Mouse (Mus musculus) CH12.LX (cell line): Measurements from ENCODE around the gene Dusp22. TPM values are rescaled to one million over a fixed set of nuclear protein-coding genes. Genes with fewer than 3 reads are reported as not detected.

Experiments used
- DNase-seq: peaks from one replicate; pipeline ENCODE4 v3.0.0-alpha.2; 2013; ENCODE audit errors: extremely low read depth
- H3K27ac ChIP-seq: 2 replicates; pipeline ENCODE4 v1.5.1; 2012; ENCODE audit warnings: low read depth, mild to moderate bottlenecking, control low read depth, moderate library complexity; ENCODE audit not compliant: insufficient read depth
- H3K27me3 ChIP-seq: replicated peaks from 2 replicates; pipeline ENCODE3; 2012; ENCODE audit warnings: inconsistent platforms
- H3K36me3 ChIP-seq, 2 experiments: replicated peaks in 1 of 2; 2 replicates each; pipeline versions ENCODE3 to v1.6.1; 2012; ENCODE audit warnings: inconsistent platforms in 1 of 2, low read length in 1 of 2, mild to moderate bottlenecking in 1 of 2, mixed read lengths in 1 of 2, moderate library complexity in 1 of 2; ENCODE audit not compliant: control insufficient read depth in 1 of 2, insufficient read depth in 1 of 2
- H3K4me1 ChIP-seq, 2 experiments: 2 replicates each; pipeline ENCODE4 v1.6.1; 2012; ENCODE audit warnings: inconsistent platforms in 1 of 2, moderate library complexity in 1 of 2; ENCODE audit not compliant: insufficient read depth in 2 of 2, control insufficient read depth in 1 of 2
- H3K4me2 ChIP-seq: 2 replicates; pipeline ENCODE4 v1.6.1; 2012; ENCODE audit warnings: low read depth, mild to moderate bottlenecking, control low read depth; ENCODE audit not compliant: poor library complexity, insufficient read depth, severe bottlenecking
- H3K4me3 ChIP-seq, 3 experiments: fragments of 150-350 bp in 1 of 3; sonication (generic) in 1 of 3; replicated peaks in 1 of 3; 2 replicates each; pipeline versions ENCODE3 to v1.5.1; 2011 to 2012; ENCODE audit warnings: low read depth in 2 of 3, low read length in 2 of 3, mild to moderate bottlenecking in 2 of 3, moderate library complexity in 2 of 3, control low read depth in 1 of 3, improper control_type of control experiment in 1 of 3, inconsistent platforms in 1 of 3, mixed read lengths in 1 of 3; ENCODE audit not compliant: poor library complexity in 1 of 3
- H3K79me2 ChIP-seq: replicated peaks from 2 replicates; pipeline ENCODE4 v1.6.1; 2012; ENCODE audit warnings: mild to moderate bottlenecking, moderate library complexity; ENCODE audit not compliant: control insufficient read depth, poor library complexity, insufficient read depth, severe bottlenecking; ENCODE audit errors: extremely low read depth
- H3K9ac ChIP-seq: 2 replicates; pipeline ENCODE4 v1.6.1; 2012; ENCODE audit warnings: low read depth, mild to moderate bottlenecking, control low read depth, moderate library complexity; ENCODE audit not compliant: insufficient read depth
- H3K9me3 ChIP-seq: replicated peaks from 2 replicates; pipeline ENCODE3; 2012; ENCODE audit warnings: low read length, inconsistent platforms, mixed read lengths
- BHLHE40 ChIP-seq: IDR thresholded peaks from 2 replicates; pipeline ENCODE4 v1.6.1; 2011; ENCODE audit warnings: mild to moderate bottlenecking, low read depth, low read length, improper control_type of control experiment
- CHD1 ChIP-seq: IDR thresholded peaks from 2 replicates; pipeline ENCODE4 v1.6.1; 2012; ENCODE audit warnings: low read depth, low read length, improper control_type of control experiment, inconsistent platforms
- CHD2 ChIP-seq: IDR thresholded peaks from 2 replicates; pipeline ENCODE4 v1.6.1; 2011; ENCODE audit warnings: low read length, improper control_type of control experiment
- CTCF ChIP-seq, 2 experiments: IDR thresholded peaks in 1 of 2; conservative IDR thresholded peaks in 1 of 2; 2 replicates each; pipeline ENCODE4 v1.5.1; 2011 to 2012; ENCODE audit warnings: low read depth in 2 of 2, low read length in 2 of 2, improper control_type of control experiment in 1 of 2, inconsistent platforms in 1 of 2, mild to moderate bottlenecking in 1 of 2, moderate library complexity in 1 of 2
- E2F4 ChIP-seq: IDR thresholded peaks from 2 replicates; pipeline ENCODE4 v1.6.1; 2011; ENCODE audit warnings: low read depth, low read length, improper control_type of control experiment; ENCODE audit not compliant: insufficient replicate concordance
- ELF1 ChIP-seq: IDR thresholded peaks from 2 replicates; pipeline ENCODE4 v1.6.1; 2014; ENCODE audit warnings: low read depth, mild to moderate bottlenecking, inconsistent platforms, low read length, improper control_type of control experiment
- EP300 ChIP-seq: IDR thresholded peaks from 2 replicates; pipeline ENCODE4 v1.6.1; 2011; ENCODE audit warnings: low read length, improper control_type of control experiment
- ETS1 ChIP-seq: conservative IDR thresholded peaks from 2 replicates; pipeline ENCODE4 v1.6.1; 2012; ENCODE audit warnings: low read depth, mild to moderate bottlenecking, inconsistent platforms, low read length, improper control_type of control experiment, moderate library complexity
- HCFC1 ChIP-seq: IDR thresholded peaks from 2 replicates; pipeline ENCODE4 v1.6.1; 2012; ENCODE audit warnings: low read depth, mild to moderate bottlenecking, inconsistent platforms, low read length, improper control_type of control experiment
- JUN ChIP-seq: IDR thresholded peaks from 2 replicates; pipeline ENCODE4 v1.6.1; 2011; ENCODE audit warnings: low read depth, mild to moderate bottlenecking, low read length, improper control_type of control experiment, moderate library complexity; ENCODE audit not compliant: insufficient read depth
- JUND ChIP-seq: conservative IDR thresholded peaks from 2 replicates; pipeline ENCODE4 v1.6.1; 2011; ENCODE audit warnings: low read depth, low read length, improper control_type of control experiment
- KAT2A ChIP-seq: IDR thresholded peaks from 2 replicates; pipeline ENCODE4 v1.6.1; 2012; ENCODE audit warnings: low read length, improper control_type of control experiment, inconsistent platforms; ENCODE audit not compliant: insufficient replicate concordance
- MAZ ChIP-seq: IDR thresholded peaks from 2 replicates; pipeline ENCODE4 v1.6.1; 2012; ENCODE audit warnings: low read depth, mild to moderate bottlenecking, inconsistent platforms, low read length, improper control_type of control experiment, moderate library complexity
- MXI1 ChIP-seq: IDR thresholded peaks from 2 replicates; pipeline ENCODE4 v1.6.1; 2011; ENCODE audit warnings: mild to moderate bottlenecking, low read depth, low read length, improper control_type of control experiment
- PAX5 ChIP-seq: IDR thresholded peaks from 2 replicates; pipeline ENCODE4 v1.6.1; 2012; ENCODE audit warnings: low read length, inconsistent platforms, mixed read lengths
- POLR2A ChIP-seq: IDR thresholded peaks from 2 replicates; pipeline ENCODE4 v1.6.1; 2011; ENCODE audit warnings: low read depth, mild to moderate bottlenecking, improper control_type of control experiment, low read length
- RAD21 ChIP-seq: IDR thresholded peaks from 2 replicates; pipeline ENCODE4 v1.6.1; 2011; ENCODE audit warnings: low read depth, mild to moderate bottlenecking, low read length, improper control_type of control experiment, moderate library complexity
- RCOR1 ChIP-seq: conservative IDR thresholded peaks from 2 replicates; pipeline ENCODE4 v1.6.1; 2012; ENCODE audit warnings: low read depth, mild to moderate bottlenecking, inconsistent platforms, low read length, improper control_type of control experiment
- SIN3A ChIP-seq: IDR thresholded peaks from 2 replicates; pipeline ENCODE4 v1.6.1; 2012; ENCODE audit warnings: low read length, improper control_type of control experiment, inconsistent platforms
- SMC3 ChIP-seq: IDR thresholded peaks from 2 replicates; pipeline ENCODE4 v1.6.1; 2011; ENCODE audit warnings: low read depth, low read length, improper control_type of control experiment
- TBP ChIP-seq: conservative IDR thresholded peaks from 2 replicates; pipeline ENCODE4 v1.6.1; 2011; ENCODE audit warnings: low read depth, low read length, improper control_type of control experiment
- TCF12 ChIP-seq: IDR thresholded peaks from 2 replicates; pipeline ENCODE4 v1.6.1; 2014; ENCODE audit warnings: low read depth, mild to moderate bottlenecking, inconsistent platforms, low read length, improper control_type of control experiment
- USF1 ChIP-seq: IDR thresholded peaks from 2 replicates; pipeline ENCODE4 v1.6.1; 2014; ENCODE audit warnings: low read depth, mild to moderate bottlenecking, inconsistent platforms, low read length, improper control_type of control experiment
- USF2 ChIP-seq: conservative IDR thresholded peaks from 2 replicates; pipeline ENCODE4 v1.6.1; 2011; ENCODE audit warnings: low read depth, low read length, improper control_type of control experiment
- ZNF384 ChIP-seq: IDR thresholded peaks from 2 replicates; pipeline ENCODE4 v1.6.1; 2012; ENCODE audit warnings: low read depth, low read length, improper control_type of control experiment, inconsistent platforms
- dilution Hi-C: fragments of 300-500 bp; cut with MboI; formaldehyde crosslinking; loops from 2 replicates; pipeline ENCODE4 v1.14.3; 2020; ENCODE audit warnings: low sequenced_read_pairs; ENCODE audit not compliant: extremely low pct_unique_long_range_greater_than_20kb, extremely low pct_ligation_motif_present
- in situ Hi-C: fragments of 300-500 bp; cut with MboI; formaldehyde crosslinking; loops from 3 replicates; pipeline ENCODE4 v1.14.3; 2019; ENCODE audit warnings: low sequenced_read_pairs, low pct_ligation_motif_present, low pct_unique_long_range_greater_than_20kb, mixed read lengths
- polyA plus RNA-seq: library from polyadenylated mRNA; unstranded; fragments of >175 nt; gene quantifications from 2 replicates; pipeline ENCODE4 v1.2.1, GENCODE M21; 2012; ENCODE audit warnings: low read depth; ENCODE audit not compliant: insufficient read length
- total RNA-seq, 2 experiments: library from RNA; depleted of rRNA; stranded (reverse); fragments of 300-350 nt in 1 of 2; fragments of >200 nt in 1 of 2; gene quantifications; 2 replicates each; pipeline ENCODE4 v1.2.3; 2012 to 2014

Dusp22 gene
- total and polyA plus RNA-seq, 3 experiments = 18.0 to 28.7 (median 22.5) TPM

- H3K27me3 ChIP-seq = no peaks in the 10 kb centered on the region
- DNase-seq = no peak
- peaks cover 43 to 71% of the 10 kb centered on the region in 2 experiments for H3K36me3 ChIP-seq
- peaks cover 17 to 25% of the 10 kb centered on the region in 2 experiments for H3K4me1 ChIP-seq
- no peak overlapping the region for H3K9ac ChIP-seq
- H3K4me2 ChIP-seq = no peak overlapping the region
- no peak overlapping the region for H3K4me3 ChIP-seq
- no peaks in the 10 kb centered on the region for H3K79me2 ChIP-seq
- no peak overlapping the region for H3K27ac ChIP-seq
- TF ChIP-seq JUND (no peak), JUN (no peak), BHLHE40 (no peak), E2F4 (no peak), RAD21 (no peak), USF2 (no peak), ETS1 (no peak), CTCF (conservative IDR thresholded peaks at IDR 0.05 in 1 of 2, IDR thresholded peaks at IDR 0.05 in 1 of 2; ENCODE audit: low read depth in 2 of 2, low read length in 2 of 2) (no peak), USF1 (no peak), MXI1 (no peak), ZNF384 (no peak), TCF12 (no peak), CHD1 (no peak), ELF1 (no peak), RCOR1 (no peak), HCFC1 (no peak), CHD2 (no peak), EP300 (no peak)
- H3K9me3 ChIP-seq = no peaks in the 10 kb centered on the region
- dilution Hi-C loops = no loop called here
- in situ Hi-C loops = no loop called here
Measured at GRCm38 (mm10) chr13:30704246-30705095, 44.7 kb downstream of the Dusp22 start.

- DNase-seq = no peak
- Histone ChIP-seq H3K4me2 (no peak overlapping the region), H3K36me3 (peaks cover 37 to 51% of the 10 kb centered on the region in 2 experiments), H3K9me3 (no peaks in the 10 kb centered on the region), H3K79me2 (no peaks in the 10 kb centered on the region), H3K4me3 (no peak overlapping the region), H3K27me3 (no peaks in the 10 kb centered on the region), H3K27ac (no peak overlapping the region), H3K4me1 (peaks cover 26 to 61% of the 10 kb centered on the region in 2 experiments), H3K9ac (no peak overlapping the region)
- in situ Hi-C loops = loop anchor here (10.0 kb wide), 1 partner anchor 106 kb away; no protein-coding TSS in a partner anchor
- TF ChIP-seq RAD21 (no peak), SMC3 (no peak), ETS1 (no peak), CHD2 (no peak), KAT2A (no peak), MAZ (no peak), MXI1 (no peak), RCOR1 (no peak), BHLHE40 (no peak), PAX5 (no peak), ELF1 (no peak), EP300 (no peak), TBP (no peak), TCF12 (no peak), POLR2A (no peak), HCFC1 (no peak), JUND (no peak), E2F4 (no peak), SIN3A (no peak)
- dilution Hi-C loops = no loop called here
Measured at GRCm38 (mm10) chr13:30711066-30711465, 51.3 kb downstream of the Dusp22 start.
